Mouse (Mus musculus) lung, postnatal 0 days (tissue): ENCODE results near the gene Aifm2. TPM values are rescaled to one million over a fixed set of nuclear protein-coding genes. Genes with fewer than 3 reads are reported as not detected.

Source experiments
- ATAC-seq: fragments of 200-750 bp; cut with Nextera tagmentation; 2 replicates; pipeline ENCODE4 v1.8.0; 2017; ENCODE audit warnings: moderate library complexity
- DNase-seq: peaks from one replicate; pipeline ENCODE4 v3.0.0-alpha.2; 2016; ENCODE audit warnings: low spot score
- H3K27ac ChIP-seq: fragments of 300-500 bp; sonication (generic); 2 replicates; pipeline ENCODE4 v1.5.1; 2014; ENCODE audit warnings: antibody characterized with exemption, mild to moderate bottlenecking, low read length, mixed read lengths
- H3K27me3 ChIP-seq: fragments of 300-500 bp; sonication (generic); replicated peaks from 2 replicates; pipeline ENCODE4 v1.6.1; 2014; ENCODE audit warnings: low read length, mixed read lengths; ENCODE audit not compliant: insufficient read depth
- H3K36me3 ChIP-seq: fragments of 300-500 bp; sonication (generic); 2 replicates; pipeline ENCODE4 v1.6.1; 2014; ENCODE audit warnings: low read length, mixed read lengths; ENCODE audit not compliant: insufficient read depth
- H3K4me1 ChIP-seq: fragments of 300-500 bp; sonication (generic); 2 replicates; pipeline ENCODE4 v1.6.1; 2014; ENCODE audit warnings: antibody characterized with exemption, low read depth, low read length, mixed read lengths; ENCODE audit not compliant: insufficient read depth
- H3K4me2 ChIP-seq: fragments of 300-500 bp; sonication (generic); replicated peaks from 2 replicates; pipeline ENCODE4 v1.6.1; 2014; ENCODE audit warnings: low read depth, mild to moderate bottlenecking, low read length, moderate library complexity, mixed read lengths
- H3K4me3 ChIP-seq: fragments of 300-500 bp; sonication (generic); 2 replicates; pipeline ENCODE4 v1.5.1; 2014; ENCODE audit warnings: low read depth, low read length
- H3K9ac ChIP-seq: fragments of 300-500 bp; sonication (generic); replicated peaks from 2 replicates; pipeline ENCODE4 v1.6.1; 2014; ENCODE audit warnings: low read depth, mild to moderate bottlenecking
- H3K9me3 ChIP-seq: fragments of 300-500 bp; sonication (generic); 2 replicates; pipeline ENCODE4 v1.6.1; 2016; ENCODE audit warnings: low read length, mixed read lengths
- CTCF ChIP-seq: IDR thresholded peaks from 2 replicates; pipeline ENCODE4 v1.5.1; 2016; ENCODE audit warnings: antibody characterized with exemption, mild to moderate bottlenecking
- EP300 ChIP-seq: IDR thresholded peaks from 2 replicates; pipeline ENCODE4 v1.6.1; 2016; ENCODE audit warnings: antibody characterized with exemption, mild to moderate bottlenecking, control low read depth
- WGBS: fragments of 180-500 bp; shearing (Covaris S2); extraction: QIAGEN DNeasy Blood & Tissue Kit; methylation state at CpG from one replicate; pipeline ENCODE4 v1.1.7; 2014; 5-methylcytosine and 5-hydroxymethylcytosine counted together
- microRNA-seq: library from miRNA; unstranded; fragments of <30 nt; microRNA quantifications from one replicate; pipeline ENCODE4, GENCODE M21; 2016
- polyA plus RNA-seq: library from polyadenylated mRNA; unstranded; fragments of >200 nt; fragmentation: Nextera tagmentation; extraction: Ambion mirVana; gene quantifications from 2 replicates; pipeline ENCODE4 v1.2.1, GENCODE M21; 2015

Aifm2 gene
- polyA plus RNA-seq, 1 experiment from 2014 or later: 15.3 TPM

- TF ChIP-seq EP300 (no peak), CTCF (no peak)
- DNase-seq: no peak
- Histone ChIP-seq H3K9me3 (no peaks in the 10 kb centered on the region), H3K4me3 (no peak overlapping the region), H3K27ac (no peak overlapping the region), H3K4me1 (no peaks in the 10 kb centered on the region), H3K4me2 (no peak overlapping the region), H3K9ac (no peak overlapping the region), H3K27me3 (no peaks in the 10 kb centered on the region), H3K36me3 (no peaks in the 10 kb centered on the region)
- WGBS: 73% methylated on average over 10 of the region's 10 CpGs
- no peak for ATAC-seq
These were observed 72.7 kb downstream of the Aifm2 start for GRCm38 (mm10) chr10:61787541-61788313.

- Histone ChIP-seq H3K4me3 (no peak overlapping the region), H3K4me2 (no peak overlapping the region), H3K4me1 (no peaks in the 10 kb centered on the region), H3K36me3 (no peaks in the 10 kb centered on the region), H3K27me3 (no peaks in the 10 kb centered on the region), H3K9me3 (no peaks in the 10 kb centered on the region), H3K27ac (no peak overlapping the region), H3K9ac (no peak overlapping the region)
- DNase-seq (no peak), ATAC-seq (no peak)
- WGBS: over 99% methylated on average over 5 of the region's 5 CpGs
- TF ChIP-seq EP300 (no peak), CTCF (no peak)
These were observed 73.4 kb downstream of the Aifm2 start for GRCm38 (mm10) chr10:61788499-61788898.

Small RNAs within 50 kb of the gene (microRNA-seq; reads per million reads assigned to microRNA genes)
- gene Mir5108: not detected

Other genes with a start within 250 kb of the Aifm2 start
- gene Lrrc20, start 239.5 kb upstream of the Aifm2 start, polyA plus RNA-seq: 5.8 and 6.6 TPM in 2 replicates
- 0.19 and 0.54 TPM in 2 replicates for gene Npffr1, start 119.8 kb upstream of the Aifm2 start, polyA plus RNA-seq
- 39.8 and 40.1 TPM in 2 replicates for gene Ppa1, start 66.7 kb upstream of the Aifm2 start, polyA plus RNA-seq
- gene Sar1a, start 35.0 kb upstream of the Aifm2 start, polyA plus RNA-seq: 184 and 185 TPM in 2 replicates
- gene Tysnd1, start 19.7 kb upstream of the Aifm2 start, polyA plus RNA-seq: 18.3 and 20.8 TPM in 2 replicates
- gene H2afy2, start 68.9 kb downstream of the Aifm2 start, polyA plus RNA-seq: 23.9 and 26.6 TPM in 2 replicates